Mouse (Mus musculus): Measurements from ENCODE around the gene Bicd1. TPM values are rescaled to one million over a fixed set of nuclear protein-coding genes. Genes with fewer than 3 reads are reported as not detected.
A peak's percentile ranks its signal among the peaks of the same experiment; 100 is the strongest.

Gene Bicd1
- polyA plus RNA-seq, 1 experiment from 2014 or later = 17.9 TPM

DNA sequence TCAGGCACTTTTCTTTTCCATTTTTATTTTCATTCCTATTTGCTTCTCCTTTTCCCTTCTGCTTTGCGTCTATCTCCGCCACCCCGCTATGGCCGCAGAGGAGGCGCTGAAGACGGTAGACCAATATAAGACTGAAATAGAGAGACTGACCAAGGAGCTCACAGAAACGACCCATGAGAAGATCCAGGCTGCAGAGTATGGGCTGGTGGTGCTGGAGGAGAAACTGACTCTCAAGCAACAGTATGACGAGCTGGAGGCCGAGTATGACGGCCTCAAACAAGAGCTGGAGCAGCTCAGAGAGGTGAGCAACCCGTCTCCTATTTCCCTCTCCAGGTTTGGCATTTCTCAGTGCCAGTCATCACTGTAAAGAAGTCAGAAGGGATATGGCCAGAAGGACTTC, 655 bp downstream of the Bicd1 start:
- H3K9me3 ChIP-seq (replicated peaks; ENCODE audit: control insufficient read depth, low read length) = no peaks in the 10 kb centered on the region
- no peaks in the 10 kb centered on the region; the same call in 1 of the 2 replicates for H3K4me1 ChIP-seq (ENCODE audit: control insufficient read depth, insufficient read depth, low read length)
- ATAC-seq = peak; percentile 43
- DNase-seq (ENCODE audit: low spot score) = peak; percentile 45
- H3K4me3 ChIP-seq (ENCODE audit: low read depth, low read length) = peak overlapping the region; percentile 77
- under 1% methylated on average over 11 of the region's 11 CpGs for WGBS
- no peaks in the 10 kb centered on the region for H3K27me3 ChIP-seq (replicated peaks; ENCODE audit: control insufficient read depth, insufficient read depth, low read length)
- peak overlapping the region; percentile 59 for H3K4me2 ChIP-seq (ENCODE audit: low read length)
- peak overlapping the region; percentile 86 for H3K9ac ChIP-seq (ENCODE audit: low read length)
- peak overlapping the region; percentile 92 for H3K27ac ChIP-seq (ENCODE audit: low read depth, low read length)
- no peaks in the 10 kb centered on the region for H3K36me3 ChIP-seq (ENCODE audit: control insufficient read depth, insufficient read depth, low read length)

DNA sequence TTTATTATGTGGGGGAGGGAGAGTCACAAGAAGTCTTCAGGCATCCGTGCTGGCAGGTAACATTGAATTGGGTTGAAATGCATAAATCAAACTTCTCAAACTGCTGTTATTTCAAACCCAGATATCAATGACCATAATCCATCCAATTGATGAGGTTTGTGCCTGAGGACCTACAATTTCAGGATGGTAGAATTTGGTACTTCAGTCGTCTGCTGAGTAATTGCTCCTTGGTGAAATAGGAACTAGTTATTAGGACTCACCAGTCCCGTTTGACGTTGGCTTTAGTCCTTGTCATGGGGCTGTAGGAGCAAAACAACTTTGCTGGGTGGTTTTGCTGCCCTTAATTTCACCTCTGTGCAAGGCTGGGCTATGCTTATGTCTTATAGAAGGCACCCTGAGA, 1.2 kb downstream of the Bicd1 start:
- Histone ChIP-seq H3K27ac (ENCODE audit: low read depth, low read length) (no peak overlapping the region), H3K4me1 (ENCODE audit: control insufficient read depth, insufficient read depth, low read length) (no peaks in the 10 kb centered on the region; the same call in 1 of the 2 replicates), H3K4me3 (ENCODE audit: low read depth, low read length) (peak overlapping the region; percentile 77), H3K36me3 (ENCODE audit: control insufficient read depth, insufficient read depth, low read length) (no peaks in the 10 kb centered on the region), H3K9ac (ENCODE audit: low read length) (peak overlapping the region; percentile 86), H3K4me2 (ENCODE audit: low read length) (peak overlapping the region; percentile 59), H3K27me3 (replicated peaks; ENCODE audit: control insufficient read depth, insufficient read depth, low read length) (no peaks in the 10 kb centered on the region), H3K9me3 (replicated peaks; ENCODE audit: control insufficient read depth, low read length) (no peaks in the 10 kb centered on the region)
- ATAC-seq = no peak
- 8% methylated on average over 4 of the region's 4 CpGs for WGBS
- DNase-seq (ENCODE audit: low spot score) = peak; percentile 19

DNA sequence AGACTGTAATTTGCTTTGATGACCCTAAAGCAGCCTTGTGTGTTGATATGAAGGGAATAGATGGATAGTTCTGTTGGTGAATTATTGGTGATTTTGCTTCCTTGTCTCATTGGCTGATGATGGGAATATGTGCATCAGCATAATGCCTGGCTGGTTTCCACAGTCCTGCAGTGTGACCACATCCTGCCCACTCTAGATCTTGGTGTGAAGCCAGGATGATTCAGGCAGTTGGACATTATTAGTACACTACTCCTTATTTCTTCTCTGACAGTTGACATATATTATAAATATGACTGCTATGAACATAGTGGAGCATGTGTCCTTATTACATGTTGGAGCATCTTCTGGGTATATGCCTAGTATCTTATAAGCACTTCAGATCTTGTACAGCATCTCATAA, 4.6 kb downstream of the Bicd1 start:
- Histone ChIP-seq H3K27ac (ENCODE audit: low read depth, low read length) (no peak overlapping the region), H3K9me3 (replicated peaks; ENCODE audit: control insufficient read depth, low read length) (no peaks in the 10 kb centered on the region), H3K9ac (ENCODE audit: low read length) (no peak overlapping the region), H3K4me2 (ENCODE audit: low read length) (no peak overlapping the region), H3K27me3 (replicated peaks; ENCODE audit: control insufficient read depth, insufficient read depth, low read length) (no peaks in the 10 kb centered on the region), H3K4me3 (ENCODE audit: low read depth, low read length) (no peak overlapping the region), H3K4me1 (ENCODE audit: control insufficient read depth, insufficient read depth, low read length) (no peaks in the 10 kb centered on the region; the same call in 1 of the 2 replicates), H3K36me3 (ENCODE audit: control insufficient read depth, insufficient read depth, low read length) (no peaks in the 10 kb centered on the region)
- DNase-seq (ENCODE audit: low spot score) (no peak), ATAC-seq (no peak)

DNA sequence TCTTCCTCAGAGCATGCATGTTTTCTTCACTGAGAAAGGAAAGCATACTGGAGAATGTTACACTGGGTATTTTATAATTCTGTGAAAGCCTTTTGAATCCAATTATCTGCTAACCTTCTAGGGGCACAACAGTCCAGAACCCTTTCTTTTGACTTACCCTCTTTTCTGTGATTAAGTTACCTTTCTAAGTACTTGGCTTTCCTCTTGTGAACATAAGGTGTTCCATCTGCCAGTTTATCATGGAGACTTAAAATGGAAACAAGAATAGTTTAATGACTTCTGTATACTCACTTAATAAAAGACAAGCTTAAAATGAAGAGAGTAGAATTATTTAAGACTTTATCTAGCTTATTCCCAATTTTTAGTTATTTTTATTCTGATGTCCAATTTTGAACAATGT, 16.1 kb downstream of the Bicd1 start:
- H3K27ac ChIP-seq (ENCODE audit: low read depth, low read length) = no peak overlapping the region
- no peaks in the 10 kb centered on the region for H3K36me3 ChIP-seq (ENCODE audit: control insufficient read depth, insufficient read depth, low read length)
- H3K27me3 ChIP-seq (replicated peaks; ENCODE audit: control insufficient read depth, insufficient read depth, low read length) = no peaks in the 10 kb centered on the region
- DNase-seq (ENCODE audit: low spot score) (peak; percentile 33), ATAC-seq (no peak)
- H3K4me2 ChIP-seq (ENCODE audit: low read length) = no peak overlapping the region
- no peaks in the 10 kb centered on the region for H3K4me1 ChIP-seq (ENCODE audit: control insufficient read depth, insufficient read depth, low read length)
- no peak overlapping the region for H3K9ac ChIP-seq (ENCODE audit: low read length)
- H3K4me3 ChIP-seq (ENCODE audit: low read depth, low read length) = no peak overlapping the region
- no peaks in the 10 kb centered on the region for H3K9me3 ChIP-seq (replicated peaks; ENCODE audit: control insufficient read depth, low read length)

DNA sequence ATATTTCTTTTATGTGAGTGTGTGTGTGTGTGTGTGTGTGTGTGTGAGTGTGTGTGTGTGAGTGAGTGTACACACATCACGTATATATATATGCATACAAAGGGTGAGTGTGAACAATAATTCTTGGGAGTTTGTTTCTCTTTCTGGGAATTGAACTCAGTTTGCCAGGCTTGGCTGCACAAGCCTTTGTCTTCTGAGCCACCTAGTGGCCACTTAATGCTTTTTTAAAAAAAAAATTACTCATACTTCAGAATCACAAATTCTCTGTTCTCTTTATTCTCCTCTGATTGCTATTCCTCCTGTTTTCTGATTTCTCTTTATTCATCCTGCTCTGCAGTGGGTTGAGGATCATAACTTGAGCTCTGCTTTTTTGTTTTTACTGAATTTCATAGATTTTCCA, 30.5 kb downstream of the Bicd1 start:
- DNase-seq (ENCODE audit: low spot score) (no peak), ATAC-seq (no peak)
- H3K4me1 ChIP-seq (ENCODE audit: control insufficient read depth, insufficient read depth, low read length) = no peaks in the 10 kb centered on the region; the same call in 1 of the 2 replicates
- no peaks in the 10 kb centered on the region for H3K36me3 ChIP-seq (ENCODE audit: control insufficient read depth, insufficient read depth, low read length)
- H3K27ac ChIP-seq (ENCODE audit: low read depth, low read length) = no peak overlapping the region
- H3K9me3 ChIP-seq (replicated peaks; ENCODE audit: control insufficient read depth, low read length) = 0 out of 2 replicates have a peak, but pooled peaks cover 7% of the 10 kb centered on the region
- H3K9ac ChIP-seq (ENCODE audit: low read length) = no peak overlapping the region
- no peak overlapping the region for H3K4me2 ChIP-seq (ENCODE audit: low read length)
- no peak overlapping the region for H3K4me3 ChIP-seq (ENCODE audit: low read depth, low read length)
- no peaks in the 10 kb centered on the region for H3K27me3 ChIP-seq (replicated peaks; ENCODE audit: control insufficient read depth, insufficient read depth, low read length)
- WGBS = 82% methylated on average over 1 of the region's 1 CpGs

GRCm38 (mm10) chr6:149442884-149443283, 34.2 kb downstream of the Bicd1 start:
- ATAC-seq (peak; percentile 89), DNase-seq (ENCODE audit: low spot score) (peak; percentile 86)
- Histone ChIP-seq H3K4me3 (ENCODE audit: low read depth, low read length) (no peak overlapping the region), H3K9me3 (replicated peaks; ENCODE audit: control insufficient read depth, low read length) (no peaks in the 10 kb centered on the region), H3K27me3 (replicated peaks; ENCODE audit: control insufficient read depth, insufficient read depth, low read length) (no peaks in the 10 kb centered on the region), H3K36me3 (ENCODE audit: control insufficient read depth, insufficient read depth, low read length) (no peaks in the 10 kb centered on the region), H3K9ac (ENCODE audit: low read length) (no peak overlapping the region), H3K4me2 (ENCODE audit: low read length) (no peak overlapping the region), H3K4me1 (ENCODE audit: control insufficient read depth, insufficient read depth, low read length) (no peaks in the 10 kb centered on the region; the same call in 1 of the 2 replicates), H3K27ac (ENCODE audit: low read depth, low read length) (no peak overlapping the region)
- WGBS = 44% methylated on average over 1 of the region's 1 CpGs

GRCm38 (mm10) chr6:149445854-149446253, 37.2 kb downstream of the Bicd1 start:
- DNase-seq (ENCODE audit: low spot score) (no peak), ATAC-seq (no peak)
- no peak overlapping the region for H3K4me2 ChIP-seq (ENCODE audit: low read length)
- H3K9me3 ChIP-seq (replicated peaks; ENCODE audit: control insufficient read depth, low read length) = no peaks in the 10 kb centered on the region
- H3K36me3 ChIP-seq (ENCODE audit: control insufficient read depth, insufficient read depth, low read length) = no peaks in the 10 kb centered on the region
- no peaks in the 10 kb centered on the region for H3K27me3 ChIP-seq (replicated peaks; ENCODE audit: control insufficient read depth, insufficient read depth, low read length)
- H3K27ac ChIP-seq (ENCODE audit: low read depth, low read length) = no peak overlapping the region
- H3K4me3 ChIP-seq (ENCODE audit: low read depth, low read length) = no peak overlapping the region
- 91% methylated on average over 10 of the region's 10 CpGs for WGBS
- H3K4me1 ChIP-seq (ENCODE audit: control insufficient read depth, insufficient read depth, low read length) = no peaks in the 10 kb centered on the region; the same call in 1 of the 2 replicates
- H3K9ac ChIP-seq (ENCODE audit: low read length) = no peak overlapping the region

DNA sequence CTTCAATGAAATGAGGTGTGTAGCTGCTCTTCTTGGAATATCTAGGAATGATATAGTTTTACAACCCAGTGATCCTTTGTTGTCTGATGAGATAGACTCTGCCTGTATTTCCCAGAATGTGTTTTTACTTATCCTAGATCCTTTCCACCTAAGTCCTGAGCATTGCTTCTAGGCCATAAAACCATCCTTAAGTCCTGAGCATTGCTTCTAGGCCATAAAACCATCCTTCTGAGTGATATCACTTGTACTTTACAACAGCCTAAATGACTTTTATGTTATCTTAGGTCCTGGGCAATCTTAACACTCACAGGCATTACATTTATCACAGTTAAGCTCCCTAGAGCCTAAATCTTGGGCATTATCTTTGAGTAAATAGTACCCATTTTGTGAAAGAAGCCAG, 48.6 kb downstream of the Bicd1 start:
- no peaks in the 10 kb centered on the region for H3K9me3 ChIP-seq (replicated peaks; ENCODE audit: control insufficient read depth, low read length)
- no peaks in the 10 kb centered on the region for H3K4me1 ChIP-seq (ENCODE audit: control insufficient read depth, insufficient read depth, low read length)
- no peak overlapping the region for H3K4me3 ChIP-seq (ENCODE audit: low read depth, low read length)
- no peak overlapping the region for H3K9ac ChIP-seq (ENCODE audit: low read length)
- H3K27ac ChIP-seq (ENCODE audit: low read depth, low read length) = no peak overlapping the region
- no peaks in the 10 kb centered on the region for H3K36me3 ChIP-seq (ENCODE audit: control insufficient read depth, insufficient read depth, low read length)
- ATAC-seq = no peak
- no peaks in the 10 kb centered on the region for H3K27me3 ChIP-seq (replicated peaks; ENCODE audit: control insufficient read depth, insufficient read depth, low read length)
- DNase-seq (ENCODE audit: low spot score) = no peak
- no peak overlapping the region for H3K4me2 ChIP-seq (ENCODE audit: low read length)

- ATAC-seq (no peak), DNase-seq (ENCODE audit: low spot score) (no peak)
- Histone ChIP-seq H3K27ac (ENCODE audit: low read depth, low read length) (no peak overlapping the region), H3K36me3 (ENCODE audit: control insufficient read depth, insufficient read depth, low read length) (no peaks in the 10 kb centered on the region), H3K27me3 (replicated peaks; ENCODE audit: control insufficient read depth, insufficient read depth, low read length) (no peaks in the 10 kb centered on the region), H3K4me1 (ENCODE audit: control insufficient read depth, insufficient read depth, low read length) (no peaks in the 10 kb centered on the region), H3K4me2 (ENCODE audit: low read length) (no peak overlapping the region), H3K9ac (ENCODE audit: low read length) (no peak overlapping the region), H3K4me3 (ENCODE audit: low read depth, low read length) (no peak overlapping the region), H3K9me3 (replicated peaks; ENCODE audit: control insufficient read depth, low read length) (no peaks in the 10 kb centered on the region)
- WGBS = 0% methylated on average over 1 of the region's 1 CpGs
Observed at GRCm38 (mm10) chr6:149460971-149461370, 52.3 kb downstream of the Bicd1 start.

All from forebrain, embryonic 14.5 days (tissue).